Mouse (Mus musculus) erythroid progenitor cell, adult 5-6 weeks (primary cell): ENCODE results near the gene Luc7l3. TPM values are rescaled to one million over a fixed set of nuclear protein-coding genes. Genes with fewer than 3 reads are reported as not detected.

Source experiments
- ATAC-seq: replicated peaks from 2 replicates; pipeline ENCODE4 v1.8.0; 2016; ENCODE audit warnings: moderate number of reproducible peaks, mild to moderate bottlenecking, moderate TSS enrichment, inconsistent platforms; ENCODE audit not compliant: poor library complexity, low FRiP score, severe bottlenecking
- total RNA-seq, 2 experiments: library from RNA; stranded (forward) in 1 of 2; stranded (reverse) in 1 of 2; fragments of 150-400 nt in 1 of 2; fragments of 186-747, 209-891 nt in 1 of 2; gene quantifications; 2 replicates each; pipeline versions ENCODE4 v1.2.3 to v1.2.4; 2015 to 2017; ENCODE audit warnings: low replicate concordance in 2 of 2

Gene Luc7l3
- total RNA-seq, 2 experiments from 2014 or later, result 280 to 607 TPM

DNA sequence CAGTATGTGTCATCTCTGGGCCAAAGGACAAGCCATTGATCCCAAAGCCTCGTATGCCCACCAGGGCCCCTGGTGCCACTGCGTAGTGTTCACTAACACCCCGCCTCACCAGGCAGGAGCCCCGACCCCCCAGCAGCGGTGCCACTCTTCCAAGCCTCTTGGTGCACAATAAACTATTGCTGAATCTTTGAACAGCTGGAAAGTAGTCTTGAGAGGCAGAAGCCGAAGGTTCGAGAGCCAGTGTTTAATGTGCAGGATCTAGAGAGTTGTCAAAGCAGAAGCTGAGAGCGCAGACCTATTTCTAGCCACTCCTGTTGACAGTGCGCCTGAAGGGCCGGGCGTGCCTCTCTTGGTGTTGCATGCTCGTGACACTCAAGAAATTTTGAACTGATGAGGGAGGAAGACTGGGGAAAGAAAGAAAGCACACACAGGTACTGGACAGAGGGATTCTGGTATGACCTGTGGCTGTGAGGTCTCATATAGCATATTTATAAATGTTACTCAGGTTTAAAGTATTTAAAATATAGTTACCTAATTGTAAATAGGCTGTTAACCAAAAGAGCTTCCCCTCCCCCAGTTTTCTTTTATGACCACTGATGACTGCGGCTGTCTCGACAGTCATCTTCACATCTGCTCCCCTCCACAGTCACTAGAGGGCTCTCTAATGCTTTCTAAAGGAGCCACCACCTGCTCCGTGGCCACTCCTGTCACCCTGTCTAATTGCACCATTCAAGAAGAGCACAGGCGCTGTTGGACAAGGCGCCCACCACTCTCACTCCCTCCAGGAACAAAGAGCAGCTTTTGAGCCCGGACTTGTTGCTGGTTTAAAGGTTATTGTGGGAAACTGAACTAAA, 18.2 kb upstream of the Luc7l3 start:
- ATAC-seq, result peak; percentile 79

DNA sequence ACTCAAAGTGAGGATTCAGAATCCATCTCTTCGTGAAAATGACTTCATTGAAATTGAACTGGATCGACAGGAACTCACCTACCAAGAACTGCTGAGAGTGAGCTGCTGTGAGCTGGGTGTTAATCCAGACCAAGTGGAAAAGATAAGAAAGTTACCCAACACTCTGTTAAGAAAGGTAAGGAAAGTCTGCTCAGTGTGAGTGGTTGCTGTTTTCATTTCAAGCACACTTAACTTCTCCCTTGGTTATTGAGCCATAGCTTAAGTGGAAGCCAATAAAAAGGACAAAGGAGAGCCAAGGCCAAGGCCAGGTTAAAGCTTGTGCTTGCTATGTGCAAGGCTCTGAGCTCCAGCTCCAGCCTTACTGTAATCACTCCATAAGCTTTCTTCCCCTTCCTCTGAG, 16.6 kb upstream of the Luc7l3 start:
- ATAC-seq, result no peak

DNA sequence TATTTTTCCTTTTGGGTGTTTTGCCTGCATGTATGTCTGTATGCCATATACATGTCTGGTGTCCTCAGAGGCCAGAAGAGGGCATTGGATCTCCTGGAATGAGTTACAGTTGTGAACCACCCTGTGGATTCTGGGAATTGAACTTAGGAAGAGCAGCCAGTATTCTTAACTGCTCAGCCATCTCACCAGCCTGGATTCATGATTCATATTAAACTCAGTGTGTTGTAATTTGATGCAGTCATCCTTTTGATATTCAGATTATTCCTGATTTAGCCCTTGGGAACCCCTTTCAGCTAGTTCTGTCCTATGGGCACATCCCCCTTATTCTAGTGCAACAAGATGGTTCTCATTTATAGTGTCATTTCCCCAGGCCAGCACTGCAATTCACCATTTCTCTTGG, 14.8 kb upstream of the Luc7l3 start:
- no peak for ATAC-seq

DNA sequence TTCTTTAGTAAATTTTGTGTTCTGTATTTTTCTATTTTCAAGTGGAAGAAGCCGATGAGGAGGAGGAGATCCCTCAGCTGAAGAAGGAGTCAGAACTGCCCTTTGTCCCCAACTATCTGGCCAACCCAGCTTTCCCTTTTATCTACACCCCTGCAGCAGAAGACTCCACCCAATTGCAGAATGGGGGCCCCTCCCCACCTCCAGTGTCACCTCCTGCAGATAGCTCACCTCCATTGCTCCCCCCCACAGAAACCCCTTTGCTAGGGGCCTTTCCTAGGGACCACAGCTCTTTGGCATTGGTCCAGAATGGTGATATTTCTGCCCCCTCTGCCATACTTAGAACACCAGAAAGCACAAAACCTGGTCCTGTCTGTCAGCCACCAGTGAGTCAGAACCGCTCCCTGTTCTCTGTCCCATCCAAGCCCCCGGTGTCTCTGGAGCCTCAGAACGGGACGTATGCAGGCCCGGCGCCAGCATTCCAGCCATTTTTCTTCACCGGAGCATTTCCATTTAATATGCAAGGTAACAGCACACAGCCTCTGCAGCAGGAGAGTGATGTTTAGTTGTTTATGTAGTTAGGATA, 12.7 kb upstream of the Luc7l3 start:
- peak; percentile 99 for ATAC-seq

DNA sequence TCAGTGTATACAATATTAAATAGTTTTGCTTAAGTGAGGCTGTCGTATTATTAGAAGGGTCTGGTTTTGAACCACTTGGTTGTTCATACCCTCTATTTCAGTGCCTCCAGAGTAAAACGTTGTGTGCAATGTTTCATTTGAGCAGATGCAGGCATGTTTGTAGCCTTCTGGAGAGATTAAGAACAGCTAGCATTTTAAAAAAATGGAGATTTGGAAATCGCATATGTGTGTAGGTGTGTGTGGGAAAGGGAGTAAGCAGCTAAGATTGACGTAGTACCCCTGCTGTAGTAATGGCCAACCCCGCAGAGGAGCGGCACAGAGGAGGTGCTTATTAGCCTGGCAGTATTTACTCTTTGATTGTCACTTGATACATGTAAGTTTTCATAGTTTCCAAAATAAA, 10.9 kb upstream of the Luc7l3 start:
- no peak for ATAC-seq

DNA sequence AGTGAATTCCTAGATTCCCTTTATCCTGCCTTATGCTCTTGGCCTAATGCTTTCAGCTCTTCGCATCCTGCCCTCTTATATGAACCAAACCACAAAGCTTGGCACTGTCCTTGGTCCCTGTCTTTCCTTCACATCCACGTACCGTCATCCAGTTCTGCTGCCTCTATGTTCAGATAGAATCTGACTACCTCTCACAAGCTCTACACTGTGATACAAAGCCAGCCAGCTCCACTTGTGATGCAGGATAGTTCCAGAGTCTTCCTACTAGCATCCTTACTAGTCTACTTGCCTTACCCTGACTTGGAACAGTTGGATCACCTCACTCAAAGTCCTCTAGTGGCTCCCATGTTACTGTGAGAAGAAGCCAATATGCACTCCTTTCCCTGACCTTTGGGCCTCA, 8.4 kb upstream of the Luc7l3 start:
- ATAC-seq, result no peak

DNA sequence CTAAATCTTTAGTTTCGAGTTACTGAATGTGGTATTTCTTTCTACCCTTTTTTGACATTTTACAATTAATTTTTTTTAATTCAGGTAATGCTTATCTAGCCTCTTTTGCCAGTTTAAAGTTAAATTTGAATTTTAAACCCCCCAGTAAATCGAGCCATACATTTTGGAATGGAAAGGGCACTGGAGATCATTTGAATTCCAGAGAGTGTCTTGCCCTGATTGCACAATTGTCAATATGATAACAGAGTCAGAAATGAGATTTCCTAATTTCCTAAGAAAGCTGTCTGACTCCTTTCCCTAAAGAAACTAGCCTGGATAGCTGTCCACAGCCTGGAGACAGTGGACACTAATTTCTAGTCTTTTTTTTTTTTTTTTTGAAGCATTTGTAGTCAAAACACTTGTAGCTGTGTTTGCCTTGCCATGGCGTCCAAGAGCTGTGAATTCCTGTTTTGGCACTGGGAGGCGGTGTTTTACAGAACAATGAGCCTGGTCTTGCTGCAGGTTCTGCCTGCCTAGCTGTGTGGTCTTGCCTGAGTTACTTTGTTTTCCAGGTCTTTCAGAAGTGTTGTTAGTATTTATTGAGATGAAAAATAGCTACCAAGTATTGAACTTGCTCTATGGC, 7.6 kb upstream of the Luc7l3 start:
- no peak for ATAC-seq

DNA sequence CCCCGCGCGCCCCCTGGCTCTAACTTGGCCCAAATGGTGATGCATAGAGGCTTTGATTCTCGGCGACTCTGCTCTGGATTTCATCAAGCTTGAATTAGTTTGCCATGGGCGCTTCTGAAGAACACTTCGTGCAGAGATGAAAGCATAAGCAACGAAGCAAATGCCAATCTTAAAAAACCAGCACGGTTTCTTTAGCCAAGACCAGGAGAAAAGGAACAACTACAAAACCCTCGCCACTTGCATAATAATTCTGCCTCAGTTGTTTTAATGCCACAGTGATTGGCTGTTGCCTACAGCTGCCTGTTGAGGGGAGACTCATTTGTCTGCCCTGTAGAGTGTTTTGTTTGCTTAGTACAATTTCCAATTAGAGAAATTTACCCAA, 6.8 kb upstream of the Luc7l3 start:
- no peak for ATAC-seq

DNA sequence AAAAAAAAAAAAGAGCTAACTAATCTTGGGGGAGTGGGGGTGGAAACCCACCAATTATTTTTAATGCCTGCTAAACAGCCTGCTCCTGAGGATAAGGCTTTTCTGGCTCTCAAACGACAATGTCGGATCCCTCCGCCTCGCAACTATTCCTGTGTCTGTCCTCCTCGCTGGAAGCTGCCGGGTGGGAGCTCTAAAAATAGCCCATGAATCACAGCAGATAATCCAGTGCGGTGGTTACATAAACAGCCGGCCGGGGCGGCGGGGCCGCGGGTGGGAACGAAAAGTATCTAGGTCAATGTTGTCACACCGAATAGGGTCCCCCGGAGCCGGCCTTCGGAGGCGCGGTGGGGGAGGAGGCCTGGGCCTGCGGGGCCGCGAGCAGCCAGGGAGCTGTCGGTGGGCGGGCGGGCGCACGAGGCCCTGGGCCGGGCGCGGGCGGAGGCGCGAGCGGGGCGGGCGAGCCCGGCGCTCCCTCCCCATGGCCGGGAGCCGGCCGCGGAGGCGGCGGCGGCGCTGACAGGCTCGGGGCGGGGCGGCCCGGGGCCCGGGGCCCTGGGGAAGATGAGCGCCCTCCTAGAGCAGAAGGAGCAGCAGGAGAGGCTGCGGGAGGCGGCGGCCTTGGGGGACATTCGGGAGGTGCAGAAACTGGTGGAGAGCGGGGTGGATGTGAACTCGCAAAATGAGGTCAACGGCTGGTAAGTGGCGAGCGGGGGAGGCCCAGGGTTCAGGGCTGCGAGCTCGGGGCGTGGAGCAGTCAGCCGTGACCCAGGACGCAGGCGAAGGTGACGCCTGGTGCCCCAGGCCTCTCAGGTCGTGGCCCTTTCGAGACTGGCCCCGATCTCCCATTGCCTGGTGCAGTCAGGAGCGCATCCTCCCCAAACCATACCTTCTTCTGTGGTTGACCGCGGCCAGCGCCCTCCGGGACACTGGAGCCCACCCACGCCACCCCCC, 6.2 kb upstream of the Luc7l3 start, which contains the start of gene Ankrd40:
Gene Ankrd40 (plus strand): TSS at position 309 of the 951 bp plus-strand sequence.
- peak; percentile 85 for ATAC-seq

DNA sequence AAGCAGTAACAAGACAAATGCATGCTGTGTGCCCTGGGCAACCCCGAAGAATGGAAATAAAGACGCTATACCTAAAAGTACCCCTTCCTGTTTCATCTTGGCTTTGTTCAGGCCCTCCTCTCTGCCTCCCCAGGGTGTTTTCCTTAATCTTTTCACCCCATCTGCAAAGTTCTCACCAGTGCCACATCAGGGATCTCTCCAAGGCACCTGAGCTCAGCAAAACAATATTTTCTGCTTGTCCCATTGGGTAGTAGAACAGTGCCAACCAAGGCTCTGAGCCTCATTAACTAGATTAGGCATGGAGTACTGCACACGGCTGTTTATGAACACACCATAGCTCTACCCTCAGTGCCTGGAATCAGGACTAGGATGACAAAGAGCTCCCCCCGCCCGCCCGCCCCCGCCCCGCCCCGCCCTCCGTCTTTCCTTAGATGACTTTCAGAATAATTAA, 5.2 kb upstream of the Luc7l3 start:
- ATAC-seq, result no peak

DNA sequence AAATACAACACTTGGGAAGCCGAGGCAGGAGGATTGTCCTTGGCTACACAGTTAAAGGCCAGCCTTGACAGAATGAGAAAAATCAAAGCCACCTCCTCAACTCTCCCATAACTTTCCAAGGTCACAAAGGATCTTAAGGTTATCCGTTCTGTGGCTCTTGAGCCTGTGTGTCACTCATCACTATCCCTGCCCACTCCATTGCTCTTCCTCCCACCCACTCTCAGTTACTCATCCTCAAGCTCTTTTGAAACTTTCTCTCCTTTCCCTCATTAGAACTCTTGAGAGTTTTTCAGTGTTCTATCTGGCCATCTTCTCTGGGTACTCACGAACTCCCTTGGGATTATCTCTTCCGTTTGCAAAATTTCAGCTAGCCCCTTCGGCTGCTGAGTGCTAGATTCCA, 2.8 kb upstream of the Luc7l3 start:
- no peak for ATAC-seq

DNA sequence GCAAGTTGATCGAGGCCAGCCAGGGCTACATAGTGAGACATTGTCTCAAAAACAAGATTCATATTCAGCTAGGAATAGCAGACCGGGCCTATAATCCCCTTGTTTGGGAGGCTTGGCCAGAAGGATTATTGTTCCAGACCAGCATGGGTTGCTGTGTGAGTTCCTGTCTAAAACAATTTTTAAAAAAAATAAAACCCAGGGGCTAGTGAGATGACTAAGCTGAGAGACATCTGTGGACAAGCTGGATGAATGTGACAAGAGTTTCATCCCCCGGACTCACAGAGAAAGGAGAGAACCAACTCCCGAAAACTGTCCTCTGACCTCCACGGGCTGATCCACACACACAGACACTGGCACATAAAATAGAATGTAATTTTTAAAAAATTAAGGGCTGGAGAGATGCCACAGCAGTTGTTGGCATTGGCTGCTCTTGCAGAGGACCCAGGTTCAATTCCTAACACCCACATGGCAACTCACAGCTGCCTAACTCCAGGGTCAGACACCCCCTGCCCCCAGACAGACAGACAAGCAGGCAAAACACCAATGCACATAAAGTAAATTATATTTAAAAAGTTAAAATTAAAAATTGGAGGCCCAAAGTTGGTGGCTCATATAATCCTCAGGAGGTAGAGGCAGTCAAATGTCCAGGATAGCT, 1.6 kb upstream of the Luc7l3 start:
- ATAC-seq, result no peak

DNA sequence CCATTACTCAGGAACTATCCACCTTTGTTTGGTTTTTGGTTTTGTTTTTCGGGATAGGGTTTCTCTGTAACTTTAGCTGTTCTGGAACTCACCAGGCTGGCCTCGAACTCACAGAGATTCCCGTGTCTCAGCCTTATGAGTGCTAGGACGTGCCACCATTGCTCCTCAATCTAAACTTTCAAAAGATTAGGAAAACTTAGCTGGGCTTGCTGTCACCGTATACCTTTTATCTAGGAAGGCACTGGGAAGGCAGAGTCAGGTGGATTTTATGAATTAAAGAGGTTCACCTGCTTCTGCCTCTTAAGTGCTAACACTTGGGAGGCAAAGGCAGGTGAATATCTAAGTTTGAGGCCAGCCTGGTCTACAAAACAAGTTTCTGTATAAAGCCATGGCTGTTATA, 848 bp upstream of the Luc7l3 start:
- ATAC-seq, result no peak

DNA sequence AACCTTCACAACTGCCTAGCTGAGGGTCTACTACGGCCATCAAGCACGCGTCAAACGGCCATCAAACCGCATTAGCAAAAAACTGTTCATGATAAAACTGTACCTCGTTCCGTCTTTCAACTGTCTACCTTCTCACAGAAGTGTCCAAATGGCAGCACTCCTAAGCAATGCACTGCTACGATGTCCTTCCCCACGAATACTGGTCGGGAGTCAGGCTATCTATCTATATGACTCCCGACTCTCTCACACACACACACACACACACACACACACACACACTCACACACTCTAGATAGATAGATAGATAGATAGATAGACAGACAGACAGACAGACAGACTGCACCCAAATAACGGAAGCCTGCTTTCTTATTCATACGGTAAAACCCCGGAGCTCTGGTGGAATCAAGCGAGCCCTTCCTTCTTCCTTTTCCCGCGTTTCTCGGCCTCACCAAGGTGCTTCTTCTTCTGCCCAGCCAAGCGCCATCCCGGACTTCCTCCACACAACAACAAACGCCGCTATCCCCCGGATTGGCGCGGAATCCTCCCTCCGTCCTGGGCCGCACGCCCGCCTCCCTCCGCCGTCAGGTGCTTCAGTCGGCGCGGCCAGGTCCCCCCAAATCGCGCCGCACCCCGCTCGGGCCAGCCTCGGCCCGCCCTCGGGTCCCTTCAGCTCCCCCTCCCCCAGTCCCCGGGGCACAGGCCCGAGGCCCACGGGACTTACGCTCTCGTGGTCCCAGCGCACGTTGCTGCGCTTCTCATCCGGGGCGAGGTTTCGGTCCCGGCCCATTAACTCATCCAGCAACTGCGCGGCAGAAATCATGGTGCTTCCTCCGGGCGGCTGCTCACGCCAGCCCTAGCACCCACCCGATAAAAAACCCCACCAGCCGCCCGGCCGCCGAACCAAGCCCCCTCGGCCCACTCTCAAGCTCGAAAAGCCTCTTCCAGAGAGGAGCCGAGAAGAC, 538 bp downstream of the Luc7l3 start:
- peak; percentile 57 for ATAC-seq

DNA sequence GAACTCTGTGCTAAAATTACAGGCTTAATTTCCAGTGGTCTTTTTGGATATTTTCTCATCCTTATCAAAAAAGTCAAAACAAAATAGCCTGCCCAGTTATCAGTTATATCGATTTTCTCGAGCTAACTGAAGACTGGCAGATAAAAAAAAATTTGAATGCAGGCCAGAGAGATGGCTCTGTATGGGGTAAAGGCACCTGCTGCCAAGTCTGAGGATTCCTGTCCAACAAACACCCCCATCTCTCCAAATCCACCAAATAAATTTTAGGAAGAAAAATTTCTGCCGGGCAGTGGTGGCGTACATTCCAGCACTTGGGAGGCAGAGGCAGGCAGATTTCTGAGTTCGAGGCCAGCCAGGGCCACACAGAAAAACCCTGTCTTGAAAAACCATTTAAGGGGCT, 3.7 kb downstream of the Luc7l3 start:
- ATAC-seq, result no peak

DNA sequence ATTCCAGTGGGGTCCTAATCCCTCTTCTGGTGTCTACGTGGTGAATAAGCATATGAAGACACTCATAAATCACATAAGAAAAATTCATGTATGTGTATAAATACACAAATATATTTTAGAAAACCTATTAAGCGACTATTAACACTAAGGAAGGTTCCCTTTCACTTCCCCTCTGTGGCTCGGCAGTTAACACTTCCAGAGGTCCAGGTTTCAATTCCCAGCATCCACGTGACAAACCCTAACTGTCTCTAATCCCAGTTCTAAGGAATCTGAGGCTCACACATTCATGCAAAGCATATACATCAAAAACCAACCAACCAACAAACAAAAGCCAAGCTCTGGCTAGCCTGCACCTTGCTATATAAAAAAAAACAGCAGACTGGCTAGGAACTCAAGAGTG, 4.3 kb downstream of the Luc7l3 start:
- no peak for ATAC-seq

DNA sequence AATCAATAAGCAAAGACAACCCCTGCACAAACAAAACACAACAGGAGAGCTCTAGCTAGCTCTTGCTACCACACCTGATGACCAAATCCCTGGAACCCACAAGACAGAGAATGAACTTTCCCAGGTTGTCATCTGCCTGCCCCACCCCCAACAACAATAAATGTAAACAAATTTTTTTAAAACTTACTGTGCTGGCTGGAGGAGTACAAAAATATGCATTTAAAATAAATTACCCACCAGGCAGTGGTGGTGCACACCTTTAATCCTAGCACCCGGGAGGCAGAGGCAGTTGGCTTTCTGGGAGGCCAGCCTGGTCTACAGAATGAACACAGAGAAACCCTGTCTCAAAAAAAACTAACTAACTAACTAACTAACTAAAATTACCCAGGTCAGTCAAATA, 4.8 kb downstream of the Luc7l3 start:
- no peak for ATAC-seq

DNA sequence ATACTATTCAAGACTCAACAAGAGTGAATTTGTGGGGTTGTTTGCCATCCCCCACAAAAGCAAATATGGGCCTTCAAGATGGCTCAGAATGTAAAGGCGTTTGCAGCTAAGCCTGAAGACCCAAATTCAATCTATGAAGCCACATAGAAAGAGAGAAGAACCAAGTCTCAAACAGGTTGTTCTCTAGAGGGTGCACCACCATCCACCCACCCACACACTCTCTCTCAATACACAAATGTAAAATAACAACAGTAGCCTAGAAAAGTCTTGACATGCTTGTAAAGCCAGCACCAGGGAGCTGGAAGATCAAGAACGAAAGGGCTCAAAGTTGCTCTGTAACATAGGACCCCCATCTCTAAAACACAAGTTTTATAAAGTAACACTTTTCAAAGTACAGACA, 5.3 kb downstream of the Luc7l3 start:
- no peak for ATAC-seq
